Comparison of ENCODE assay signal across 16 mouse cellular contexts in the genomic region with DNA sequence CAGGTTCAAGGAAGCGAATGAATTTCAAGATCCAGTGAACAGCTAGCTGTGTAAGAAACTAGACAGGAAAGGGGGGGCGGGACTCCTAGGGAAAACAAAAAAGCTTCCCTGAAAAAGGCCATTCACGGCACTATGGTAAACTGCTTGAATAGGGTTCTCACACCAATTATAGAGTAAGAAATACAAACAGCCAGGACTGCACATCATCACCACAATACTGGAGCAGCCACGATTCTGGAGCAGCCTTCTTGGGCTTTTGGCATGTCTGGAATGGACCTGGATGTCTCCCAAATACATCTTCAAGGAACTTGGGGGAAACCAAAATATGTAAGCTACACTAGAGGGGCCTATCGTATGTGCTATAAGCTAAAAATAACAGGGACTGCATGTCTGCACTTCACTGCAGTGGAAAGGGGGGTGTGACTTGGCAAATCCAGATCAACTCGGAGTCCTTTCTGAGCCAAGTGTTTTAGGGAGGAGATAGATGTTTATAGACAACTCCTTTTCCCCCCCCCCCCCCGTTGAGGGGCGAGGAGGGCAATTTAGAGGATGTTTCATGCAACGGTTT. TPM values are rescaled to one million over a fixed set of nuclear protein-coding genes. Genes with fewer than 3 reads are reported as not detected.
DNase-seq lines count a peak whose midpoint lies in the region; ATAC-seq and TF ChIP-seq lines count a peak whose summit lies in the region.
"Had no signal": no experiment of that assay in that cellular context is flagged by ENCODE, and none has a peak within 500 bp of the region (broad histone marks: within the 10 kb centered on the region; RNA-seq: fewer than 3 reads in every experiment).

No protein-coding gene starts in this region.

- H3K9ac ChIP-seq in lung, postnatal 0 days (replicated peaks; ENCODE audit: low read depth) = no peak overlapping the region
- H3K9ac ChIP-seq in stomach, postnatal 0 days (ENCODE audit: low read length) = no peak overlapping the region
- H3K9ac ChIP-seq: hindbrain, embryonic 15.5 days had no signal

- WGBS in heart, embryonic 10.5 days = 55% methylated on average over 9 of the region's 9 CpGs
- 41% methylated on average over 9 of the region's 9 CpGs for WGBS in lung, postnatal 0 days
- 42% methylated on average over 9 of the region's 9 CpGs for WGBS in stomach, postnatal 0 days

- no peak for TF ChIP-seq CTCF in lung, postnatal 0 days (IDR thresholded peaks at IDR 0.05)
- no peak for TF ChIP-seq CTCF in stomach, postnatal 0 days (IDR thresholded peaks at IDR 0.05; ENCODE audit: low read depth)

- TF ChIP-seq EP300 in lung, postnatal 0 days (IDR thresholded peaks at IDR 0.05) = no peak
- no peak for TF ChIP-seq EP300 in stomach, postnatal 0 days (optimal IDR thresholded peaks at IDR 0.05)

- H3K27me3 ChIP-seq in heart, embryonic 10.5 days (ENCODE audit: insufficient read depth, poor library complexity, severe bottlenecking) = no peaks in the 10 kb centered on the region
- H3K27me3 ChIP-seq in lung, postnatal 0 days (replicated peaks; ENCODE audit: insufficient read depth, low read length) = no peaks in the 10 kb centered on the region
- no peaks in the 10 kb centered on the region for H3K27me3 ChIP-seq in stomach, postnatal 0 days (ENCODE audit: control insufficient read depth, insufficient read depth, low read length)
- H3K27me3 ChIP-seq: hindbrain, embryonic 15.5 days had no signal

- H3K9me3 ChIP-seq in heart, embryonic 10.5 days = no peaks in the 10 kb centered on the region
- no peaks in the 10 kb centered on the region for H3K9me3 ChIP-seq in lung, postnatal 0 days (ENCODE audit: low read length)
- no peaks in the 10 kb centered on the region for H3K9me3 ChIP-seq in stomach, postnatal 0 days (ENCODE audit: control insufficient read depth, low read length)
- H3K9me3 ChIP-seq: hindbrain, embryonic 15.5 days; midbrain, embryonic 10.5 days had no signal

- ATAC-seq in lung, postnatal 0 days = peak; percentile 75
- ATAC-seq in stomach, postnatal 0 days (ENCODE audit: low FRiP score, low TSS enrichment) = no peak
- ATAC-seq: CD4-positive, CD25-positive, alpha-beta regulatory T cell, adult 4 months had no signal

- H3K27ac ChIP-seq in heart, embryonic 10.5 days = peak overlapping the region; percentile 42; the same call in 1 of the 2 replicates
- no peak overlapping the region for H3K27ac ChIP-seq in lung, postnatal 0 days (ENCODE audit: low read length)
- H3K27ac ChIP-seq in stomach, postnatal 0 days (replicated peaks) = peak overlapping the region; percentile 61
- H3K27ac ChIP-seq: hindbrain, embryonic 15.5 days; midbrain, embryonic 10.5 days had no signal

- no peak overlapping the region for H3K4me3 ChIP-seq in heart, embryonic 10.5 days
- no peak overlapping the region for H3K4me3 ChIP-seq in lung, postnatal 0 days (ENCODE audit: low read depth, low read length)
- no peak overlapping the region for H3K4me3 ChIP-seq in stomach, postnatal 0 days (ENCODE audit: low read depth, low read length)
- H3K4me3 ChIP-seq: erythroblast, embryonic 14.5 days; hindbrain, embryonic 15.5 days; midbrain, embryonic 10.5 days had no signal

- no peak overlapping the region for H3K4me2 ChIP-seq in lung, postnatal 0 days (replicated peaks; ENCODE audit: low read depth, low read length)
- H3K4me2 ChIP-seq in stomach, postnatal 0 days (replicated peaks; ENCODE audit: low read depth) = no peak overlapping the region
- H3K4me2 ChIP-seq: hindbrain, embryonic 15.5 days; liver, embryonic 11.5 days had no signal

- no peak for DNase-seq in heart, embryonic 10.5 days (ENCODE audit: low spot score)
- no peak for DNase-seq in heart, adult 11 months
- DNase-seq in lung, postnatal 0 days (ENCODE audit: low spot score) = peak; percentile 43
- DNase-seq in lung, postnatal 14 days = no peak
- DNase-seq in heart, postnatal 4 days = peak; percentile 30
- DNase-seq in stomach, postnatal 0 days (ENCODE audit: low spot score) = no peak
- no peak for DNase-seq in adrenal gland, adult 8-10 months
- no peak for DNase-seq in urinary bladder, postnatal 25 days (ENCODE audit: low spot score)
- DNase-seq: cerebellum, postnatal 36 days; gastrocnemius, postnatal 14 days; kidney, postnatal 4 days had no signal

- H3K4me1 ChIP-seq in heart, embryonic 10.5 days = peaks cover 18% of the 10 kb centered on the region
- no peaks in the 10 kb centered on the region for H3K4me1 ChIP-seq in lung, postnatal 0 days (ENCODE audit: insufficient read depth, low read depth, low read length)
- H3K4me1 ChIP-seq in stomach, postnatal 0 days (replicated peaks; ENCODE audit: control insufficient read depth, insufficient read depth) = no peaks in the 10 kb centered on the region
- H3K4me1 ChIP-seq: hindbrain, embryonic 15.5 days had no signal

- no peaks in the 10 kb centered on the region for H3K36me3 ChIP-seq in heart, embryonic 10.5 days
- H3K36me3 ChIP-seq in lung, postnatal 0 days (ENCODE audit: insufficient read depth, low read length) = no peaks in the 10 kb centered on the region
- H3K36me3 ChIP-seq in stomach, postnatal 0 days (ENCODE audit: control insufficient read depth, insufficient read depth, low read length) = no peaks in the 10 kb centered on the region
- H3K36me3 ChIP-seq: hindbrain, embryonic 15.5 days; midbrain, embryonic 10.5 days had no signal

RNA-seq across cellular contexts. Expression of gene Clint1, which starts 21.0 kb away (rescaled TPM):
- polyA plus RNA-seq in heart, embryonic 10.5 days (2016; fragmentation: Nextera tagmentation; extraction: Ambion mirVana) = 69.6 and 80.0 TPM in 2 replicates
- polyA plus RNA-seq in lung, postnatal 0 days (2015; fragmentation: Nextera tagmentation; extraction: Ambion mirVana) = 41.6 and 47.0 TPM in 2 replicates
- total RNA-seq in heart, postnatal 4 days (2021) = 10 to 100 TPM; 52.0 to 53.0 TPM
- polyA plus RNA-seq in stomach, postnatal 0 days (2015; fragmentation: Nextera tagmentation; extraction: Ambion mirVana) = 56.5 and 56.8 TPM in 2 replicates
- 10 to 100 TPM; 63.4 to 94.6 (median 74.8) TPM for total RNA-seq in adrenal gland, adult 8-10 months (2022)

Comparison
In these comparisons a context has a peak if more than half of its experiments do, and no peak if none do; other contexts are left out.
1. DNase-seq: peak in lung, postnatal 0 days (single experiment) and heart, postnatal 4 days (single experiment); none in heart, embryonic 10.5 days (single experiment), heart, adult 11 months (single experiment), lung, postnatal 14 days (single experiment), stomach, postnatal 0 days (single experiment), adrenal gland, adult 8-10 months (single experiment) and urinary bladder, postnatal 25 days (single experiment).